Mouse (Mus musculus): ENCODE measurements around the gene Nanog. TPM values are rescaled to one million over a fixed set of nuclear protein-coding genes. Genes with fewer than 3 reads are reported as not detected.
"Not testable (repeated sequence)": the region's sequence is repeated elsewhere in the genome, so short reads cannot be mapped to it uniquely, and the experiment has no call there.

Nanog gene
- total RNA-seq (2015) (not detected in 2 replicates), total RNA-seq (2017) (not detected in 2 replicates)

DNA sequence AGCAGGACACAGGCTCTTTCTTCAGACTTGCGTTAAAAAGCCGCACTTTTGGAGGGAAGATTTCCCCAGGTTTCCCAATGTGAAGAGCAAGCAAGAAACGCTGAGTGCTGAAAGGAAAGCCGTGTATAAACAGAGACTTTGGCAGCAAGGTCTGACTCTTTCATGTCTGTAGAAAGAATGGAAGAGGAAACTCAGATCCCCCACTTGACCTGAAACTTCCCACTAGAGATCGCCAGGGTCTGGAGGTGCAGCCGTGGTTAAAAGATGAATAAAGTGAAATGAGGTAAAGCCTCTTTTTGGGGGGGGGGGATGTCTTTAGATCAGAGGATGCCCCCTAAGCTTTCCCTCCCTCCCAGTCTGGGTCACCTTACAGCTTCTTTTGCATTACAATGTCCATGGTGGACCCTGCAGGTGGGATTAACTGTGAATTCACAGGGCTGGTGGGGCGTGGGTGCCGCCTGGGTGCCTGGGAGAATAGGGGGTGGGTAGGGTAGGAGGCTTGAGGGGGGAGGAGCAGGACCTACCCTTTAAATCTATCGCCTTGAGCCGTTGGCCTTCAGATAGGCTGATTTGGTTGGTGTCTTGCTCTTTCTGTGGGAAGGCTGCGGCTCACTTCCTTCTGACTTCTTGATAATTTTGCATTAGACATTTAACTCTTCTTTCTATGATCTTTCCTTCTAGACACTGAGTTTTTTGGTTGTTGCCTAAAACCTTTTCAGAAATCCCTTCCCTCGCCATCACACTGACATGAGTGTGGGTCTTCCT lies at the start of gene Nanog:
TSS of gene Nanog (plus strand) at position 454 of the 765 bp plus-strand sequence.
- ATAC-seq (ENCODE audit: poor library complexity, severe bottlenecking), result no peak

DNA sequence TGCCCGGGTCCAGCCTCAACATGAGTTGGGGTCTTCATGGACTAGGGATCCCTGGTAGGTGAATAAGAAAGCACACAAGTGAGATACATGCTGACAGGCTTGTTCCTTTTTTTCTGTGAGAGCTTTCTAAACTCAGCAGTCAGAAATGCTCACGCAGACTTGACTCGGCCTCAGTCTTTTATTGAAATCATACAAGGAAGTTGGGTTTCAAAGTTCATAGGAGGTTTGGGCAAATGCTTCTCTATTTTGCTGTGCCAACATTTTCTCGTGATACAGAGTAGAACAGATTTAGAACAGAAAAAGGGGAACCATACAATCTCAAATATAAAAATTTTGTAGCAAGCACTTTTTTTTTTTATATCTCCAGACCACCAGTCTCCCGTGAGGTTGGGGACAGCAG lies 49.7 kb upstream of the Nanog start:
- peak; percentile 31 for ATAC-seq (ENCODE audit: poor library complexity, severe bottlenecking)

DNA sequence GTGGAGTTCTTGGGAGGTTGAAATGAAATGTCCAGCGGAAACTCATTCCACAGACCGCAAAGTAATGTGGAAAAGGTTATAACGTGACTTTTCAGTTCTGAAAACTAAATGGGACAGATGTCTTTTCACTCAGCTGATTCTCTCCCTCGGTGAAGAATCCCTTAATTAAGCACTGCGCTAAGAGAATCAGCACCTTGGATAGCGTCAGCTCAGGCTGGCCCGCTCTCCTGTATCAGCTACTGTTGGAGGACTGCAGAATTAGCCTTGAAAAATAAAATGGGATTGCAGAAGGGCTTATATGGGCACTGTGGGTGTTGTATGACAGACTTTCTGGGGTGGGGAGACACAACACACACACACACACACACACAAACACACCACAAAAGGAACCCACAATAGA lies 47.7 kb upstream of the Nanog start:
- ATAC-seq (ENCODE audit: poor library complexity, severe bottlenecking), result 0 out of 2 replicates have a peak, but pooled peaks have one; percentile 28

DNA sequence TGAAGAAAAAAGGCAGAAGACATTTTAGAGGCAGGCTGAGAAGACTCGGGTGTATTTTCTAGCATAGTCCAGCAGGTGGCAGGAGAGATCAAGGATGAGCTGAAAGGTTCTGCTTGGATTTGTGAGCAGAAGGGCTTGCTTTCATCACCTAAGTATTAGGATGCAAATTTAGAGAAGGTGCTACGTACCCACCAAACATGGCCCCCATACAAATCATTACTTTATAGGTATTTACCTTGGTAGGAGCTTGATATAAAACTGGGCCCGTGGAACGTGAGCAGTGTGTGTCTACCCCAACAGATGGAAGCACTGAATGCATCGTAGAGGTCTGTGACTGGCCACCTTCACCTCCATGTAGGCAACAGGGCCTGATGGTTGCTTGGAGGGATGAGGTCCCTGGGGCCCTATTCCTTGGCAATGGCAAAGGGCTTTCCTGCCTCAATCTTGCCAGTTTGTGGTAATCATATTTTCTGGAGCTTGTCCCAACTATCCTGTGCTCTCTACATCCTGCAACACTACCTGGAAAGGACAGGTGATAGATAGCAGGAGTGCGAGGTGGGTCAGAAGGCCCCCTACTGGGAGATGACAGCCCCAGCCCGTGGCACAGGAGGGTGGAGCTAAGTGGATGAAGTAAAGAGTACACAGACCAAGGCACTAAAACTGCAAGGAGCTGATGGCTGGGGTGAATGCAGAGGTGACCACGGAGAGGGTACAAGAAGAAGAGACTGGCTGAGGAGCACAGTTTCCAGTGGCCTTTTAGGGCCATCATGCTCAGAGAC lies 46.5 kb upstream of the Nanog start:
- peak; percentile 67 for ATAC-seq (ENCODE audit: poor library complexity, severe bottlenecking)

DNA sequence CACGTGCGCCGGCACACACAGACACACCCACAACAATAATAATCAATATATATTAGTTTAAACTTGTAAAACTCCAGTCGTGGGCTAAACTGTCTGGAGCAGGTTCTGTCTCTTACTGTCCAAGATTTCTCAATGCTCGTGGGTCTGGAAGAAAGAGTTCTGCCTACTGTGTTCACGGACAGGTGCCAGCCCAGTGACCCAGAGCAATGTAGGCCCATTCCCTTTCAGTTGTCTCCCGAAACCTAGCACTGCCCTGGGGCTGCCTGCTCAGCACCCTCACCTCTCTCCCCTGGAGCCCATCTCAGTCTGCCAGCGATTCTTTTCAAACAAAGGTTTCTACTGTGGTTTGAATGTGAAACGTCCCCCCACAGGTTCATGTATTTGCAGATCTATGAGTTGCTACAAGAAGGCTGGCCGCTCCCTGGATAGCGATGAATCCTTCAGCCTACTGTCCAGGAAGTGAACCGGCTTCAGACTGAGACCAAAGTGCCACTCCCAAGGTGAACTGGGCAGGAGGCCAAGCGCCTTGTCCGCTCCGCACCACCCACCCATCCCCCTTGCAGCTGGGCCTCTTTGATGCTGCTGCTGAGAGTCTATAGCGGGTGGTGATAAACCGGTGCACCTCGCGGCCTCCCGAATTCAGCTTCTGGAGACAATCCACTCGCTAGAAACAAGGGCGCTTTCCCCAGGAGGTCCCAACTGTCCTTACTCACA lies 44.6 kb upstream of the Nanog start:
- ATAC-seq (ENCODE audit: poor library complexity, severe bottlenecking), result no peak

DNA sequence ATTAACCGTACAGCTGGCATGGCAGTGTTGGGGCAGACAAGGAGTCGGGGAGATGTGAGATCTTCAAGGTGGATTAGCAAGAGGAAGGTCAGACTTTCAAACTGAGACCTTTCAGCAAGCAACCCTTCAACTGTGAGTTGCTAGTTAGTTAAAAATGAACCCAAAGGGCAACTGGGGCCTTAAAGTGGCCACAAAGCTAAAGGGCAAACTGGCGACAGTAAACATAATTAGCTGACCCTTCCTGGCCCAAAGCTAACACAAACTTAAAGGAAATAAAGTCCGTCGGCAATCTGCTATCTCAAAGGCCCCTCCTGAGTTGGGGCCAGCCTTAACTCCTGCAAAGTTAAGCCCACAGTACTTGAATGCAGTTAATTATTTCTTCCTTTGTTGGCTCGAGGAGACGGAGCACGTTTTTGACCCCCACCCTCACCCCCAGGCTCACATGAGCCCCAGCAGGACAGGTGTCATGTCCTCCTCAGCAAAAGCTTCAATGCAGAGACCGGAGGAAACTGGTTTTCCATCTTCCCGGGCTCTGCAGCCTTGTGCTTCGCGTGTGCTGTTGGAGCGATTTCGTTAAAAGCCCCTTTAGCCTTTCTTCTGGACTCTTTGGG lies 43.6 kb upstream of the Nanog start:
- no peak for ATAC-seq (ENCODE audit: poor library complexity, severe bottlenecking)

DNA sequence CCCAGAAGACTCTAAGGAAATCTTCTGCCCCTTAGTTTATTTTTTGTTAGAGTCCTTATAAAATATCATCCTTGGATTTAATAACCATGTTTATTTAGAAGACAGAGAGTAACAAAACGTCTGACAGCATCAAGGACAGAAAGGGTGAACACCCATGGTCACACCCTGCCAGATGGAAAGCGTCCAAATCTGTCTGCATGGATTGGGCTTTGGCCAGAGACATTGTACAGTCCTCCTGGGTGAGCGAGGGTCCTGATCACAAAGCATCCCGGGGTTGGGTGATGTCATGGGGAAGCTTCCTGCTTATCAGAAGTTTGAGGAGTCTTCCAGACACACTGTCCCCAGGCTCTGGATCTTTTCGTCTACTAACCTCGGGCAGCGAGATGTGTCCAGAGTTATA lies 41.4 kb upstream of the Nanog start:
- ATAC-seq (ENCODE audit: poor library complexity, severe bottlenecking), result no peak

DNA sequence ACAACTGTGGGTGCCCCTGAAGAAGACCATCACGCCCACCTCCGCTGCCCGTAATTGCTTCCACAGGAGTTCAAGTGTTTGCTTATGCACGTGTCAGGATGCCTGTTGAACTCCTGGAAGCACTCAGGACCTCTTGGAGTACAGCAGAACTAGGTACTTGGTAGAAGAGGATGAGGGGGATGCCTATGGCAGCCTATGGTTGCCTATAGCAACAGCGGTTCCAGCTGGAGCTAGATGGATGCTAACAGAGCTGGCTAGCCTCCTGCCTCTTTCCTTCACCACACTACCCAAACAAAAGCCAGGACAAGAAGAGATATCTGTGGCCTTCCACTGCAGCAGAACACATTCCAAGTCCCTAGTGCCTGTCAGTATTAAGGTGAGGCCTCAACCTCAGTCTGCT lies 39.6 kb upstream of the Nanog start:
- ATAC-seq (ENCODE audit: poor library complexity, severe bottlenecking), result no peak

DNA sequence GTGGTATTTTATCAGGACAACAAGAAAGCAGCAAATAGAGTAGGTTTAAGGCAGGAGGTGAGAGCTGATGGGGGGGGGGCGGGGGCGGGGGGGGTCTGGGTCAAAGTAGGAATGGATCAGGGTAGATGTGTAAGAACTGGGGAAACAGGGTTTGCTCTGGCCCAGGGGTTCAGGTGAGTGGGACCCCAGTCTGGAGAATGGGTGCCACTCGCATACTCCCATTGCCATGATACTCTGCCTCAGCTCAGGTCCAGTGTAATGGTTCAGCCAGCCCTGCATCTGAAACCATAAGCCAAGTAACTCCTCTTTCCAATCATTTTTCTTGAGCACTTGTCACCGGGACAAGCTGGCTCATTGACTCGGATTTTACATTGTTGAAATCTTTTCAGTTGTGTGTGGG lies 38.5 kb upstream of the Nanog start:
- no peak for ATAC-seq (ENCODE audit: poor library complexity, severe bottlenecking)

DNA sequence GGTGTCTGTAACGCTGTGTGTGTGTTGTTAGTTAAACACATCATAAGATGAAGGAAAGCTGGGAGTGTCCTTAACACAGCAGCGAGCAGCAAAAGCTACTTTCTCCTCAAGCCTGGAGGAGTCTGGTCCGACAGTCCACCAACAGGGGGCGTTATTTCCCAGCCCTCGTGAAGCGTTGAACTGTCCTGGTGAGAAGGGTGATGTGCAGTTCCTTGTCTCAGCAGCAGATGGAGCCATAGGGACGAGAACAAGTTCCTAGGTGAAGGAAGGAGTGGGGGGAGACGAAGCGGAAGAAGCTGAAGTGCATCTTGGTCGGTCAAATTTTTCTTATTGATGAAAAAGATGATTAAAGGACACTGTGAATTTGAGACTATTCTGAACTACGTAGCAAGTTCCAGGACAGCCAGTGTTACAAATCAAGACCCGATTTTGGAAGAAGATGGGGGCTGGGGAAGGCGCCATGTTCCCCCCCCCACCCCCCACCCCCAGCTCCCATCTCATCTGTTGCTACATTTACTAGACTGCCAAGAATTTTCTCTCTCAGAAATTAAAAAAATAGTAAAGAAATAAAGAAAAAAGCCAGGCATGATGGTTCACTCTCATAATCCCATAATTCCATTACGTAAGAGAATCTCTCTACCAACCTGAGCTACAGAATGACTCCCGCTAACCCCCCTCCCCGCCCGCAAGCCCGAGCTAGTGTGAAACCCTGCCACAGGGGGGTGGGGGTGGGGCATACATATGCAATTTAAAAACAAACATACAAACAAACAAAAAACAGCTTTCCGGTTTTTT lies 37.7 kb upstream of the Nanog start:
- peak; percentile 99 for ATAC-seq (ENCODE audit: poor library complexity, severe bottlenecking)

DNA sequence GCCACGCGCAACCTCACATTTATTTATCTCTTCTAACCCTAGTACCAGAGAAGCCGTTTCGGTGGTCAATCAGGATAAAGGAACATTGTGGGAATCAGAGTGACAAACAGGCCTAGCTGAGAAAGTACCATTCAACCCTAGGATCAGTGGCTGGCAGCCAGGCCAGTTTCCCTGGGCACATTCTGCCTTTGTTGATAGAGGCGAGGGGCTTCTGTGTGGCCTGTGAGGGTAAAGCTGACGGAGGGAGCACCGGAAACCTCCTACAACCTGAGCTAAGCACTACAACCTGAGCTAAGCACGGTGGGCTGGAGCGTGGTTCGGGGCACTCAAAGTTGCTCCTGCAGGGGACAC lies 37.1 kb upstream of the Nanog start:
- no peak for ATAC-seq (ENCODE audit: poor library complexity, severe bottlenecking)

DNA sequence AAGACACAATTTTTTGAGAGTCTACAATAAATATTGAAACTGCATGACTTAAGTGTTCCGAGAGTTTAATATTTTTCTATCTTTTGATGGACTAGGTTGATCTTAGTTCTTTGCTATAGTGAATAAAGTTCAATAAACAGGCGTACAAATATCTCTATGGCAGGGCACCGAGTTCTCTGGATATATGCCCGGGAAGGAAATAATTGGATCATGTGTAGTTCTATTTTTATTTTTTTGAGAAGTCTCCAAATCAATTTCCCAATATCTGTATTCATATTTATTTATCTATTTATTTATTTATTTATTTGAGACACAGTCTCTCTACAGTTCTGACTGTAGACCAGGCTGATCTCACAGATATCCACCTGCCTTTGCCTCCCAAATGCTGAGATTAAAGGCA lies 36.4 kb upstream of the Nanog start:
- no peak for ATAC-seq (ENCODE audit: poor library complexity, severe bottlenecking)

DNA sequence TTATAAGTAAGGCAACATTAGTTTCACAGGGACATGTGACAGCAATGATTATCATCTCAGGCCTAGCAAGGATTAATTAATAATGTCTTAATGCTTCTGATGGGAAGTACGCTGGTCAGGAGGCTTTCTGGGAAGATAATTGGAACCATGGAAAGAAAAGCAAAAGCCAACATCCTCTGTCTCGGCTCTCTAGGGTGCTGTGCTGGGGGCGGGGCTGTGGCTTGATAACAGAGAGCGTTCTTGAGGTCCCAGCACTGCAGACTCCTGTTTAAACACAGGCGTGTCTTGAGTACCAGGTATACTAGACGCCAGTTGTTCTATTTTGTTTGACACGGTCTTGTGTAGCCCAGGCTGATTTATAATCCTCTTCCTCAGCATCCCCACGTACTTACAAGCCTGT lies 34.5 kb upstream of the Nanog start:
- ATAC-seq (ENCODE audit: poor library complexity, severe bottlenecking), result no peak

DNA sequence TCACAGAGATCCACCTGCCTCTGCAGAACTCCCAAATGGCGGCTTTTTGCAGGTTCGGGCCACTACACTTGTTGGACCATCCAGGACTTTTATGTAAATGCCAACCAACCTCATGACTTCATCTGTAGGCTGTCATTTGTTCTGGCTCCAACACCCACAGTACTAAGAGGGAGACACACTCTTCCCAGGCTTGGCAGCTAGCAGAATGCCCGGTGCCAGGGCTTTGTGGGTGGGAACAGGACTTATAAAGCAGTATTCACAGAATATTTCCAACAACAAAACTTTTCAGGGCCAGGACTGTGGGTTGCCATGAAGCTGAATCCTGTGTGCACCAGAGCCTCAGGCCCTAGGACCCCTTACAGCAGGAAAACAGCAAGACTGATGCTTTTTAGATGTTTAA lies 24.6 kb upstream of the Nanog start:
- ATAC-seq (ENCODE audit: poor library complexity, severe bottlenecking), result no peak

DNA sequence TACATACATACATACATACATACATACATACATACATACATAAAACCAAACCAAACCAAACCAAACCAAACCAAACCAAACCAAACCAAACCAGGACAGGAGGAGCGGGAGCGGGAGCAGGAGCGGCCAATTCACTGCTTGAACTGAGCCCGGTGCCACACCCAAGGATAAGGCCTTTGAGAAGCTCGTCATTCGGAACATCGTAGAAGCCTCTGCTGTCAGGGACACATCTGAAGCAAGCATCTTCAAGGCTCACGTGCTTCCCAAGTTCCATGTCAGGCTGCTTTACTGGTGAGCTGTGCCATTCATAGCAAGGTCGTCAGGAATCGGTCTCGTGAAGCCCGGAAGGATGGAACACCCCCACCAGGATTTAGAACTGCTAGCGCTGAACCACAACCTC lies 20.6 kb upstream of the Nanog start:
- no peak for ATAC-seq (ENCODE audit: poor library complexity, severe bottlenecking)

DNA sequence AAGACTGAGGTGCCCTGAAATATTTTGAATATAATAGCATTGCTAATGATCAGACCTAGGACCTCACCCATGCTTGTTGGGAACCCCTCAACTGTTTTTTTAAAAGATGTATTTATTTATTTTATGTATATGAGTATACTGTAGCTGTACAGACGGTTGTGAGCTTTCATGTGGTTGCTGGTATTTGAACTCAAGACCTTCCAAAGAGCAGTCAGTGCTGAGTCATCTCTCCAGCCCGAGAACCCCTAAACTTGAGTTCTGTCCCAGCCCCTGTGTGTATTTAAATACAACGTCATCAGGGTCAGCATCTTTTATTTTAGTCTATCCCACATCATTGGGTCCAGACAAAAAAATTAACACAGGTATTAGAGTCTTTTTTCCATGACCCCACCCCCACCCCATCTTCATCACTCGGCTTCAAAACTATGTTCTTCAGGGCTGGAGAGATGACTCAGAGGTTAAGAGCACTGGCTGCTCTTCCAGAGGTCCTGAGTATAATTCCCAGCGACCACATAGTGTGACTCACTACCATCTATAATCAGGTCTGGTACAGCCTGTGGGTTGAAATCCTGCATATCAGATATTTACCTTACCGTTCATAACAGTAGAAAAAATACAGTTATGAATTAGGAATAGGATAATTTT lies 17.8 kb upstream of the Nanog start:
- no peak for ATAC-seq (ENCODE audit: poor library complexity, severe bottlenecking)

DNA sequence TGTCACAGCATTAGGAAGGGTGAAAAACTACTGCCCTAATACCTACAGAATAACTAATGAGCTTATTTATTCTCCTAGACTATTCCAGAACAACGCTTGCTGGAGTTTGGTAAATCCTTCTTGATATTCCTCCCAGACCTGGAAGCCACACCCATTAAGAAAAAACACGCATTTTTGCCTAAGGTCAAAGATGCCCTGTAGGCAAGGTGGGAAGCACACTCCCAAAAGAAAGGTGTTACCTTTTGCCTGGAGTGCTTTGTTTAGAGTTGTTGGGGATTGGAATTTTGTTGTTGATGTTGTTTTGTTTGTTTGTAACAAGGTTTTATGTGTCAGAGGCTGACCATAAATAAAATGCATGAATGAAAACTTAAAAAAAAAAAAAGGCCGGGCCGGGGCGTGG lies 17.2 kb upstream of the Nanog start:
- ATAC-seq (ENCODE audit: poor library complexity, severe bottlenecking), result no peak

DNA sequence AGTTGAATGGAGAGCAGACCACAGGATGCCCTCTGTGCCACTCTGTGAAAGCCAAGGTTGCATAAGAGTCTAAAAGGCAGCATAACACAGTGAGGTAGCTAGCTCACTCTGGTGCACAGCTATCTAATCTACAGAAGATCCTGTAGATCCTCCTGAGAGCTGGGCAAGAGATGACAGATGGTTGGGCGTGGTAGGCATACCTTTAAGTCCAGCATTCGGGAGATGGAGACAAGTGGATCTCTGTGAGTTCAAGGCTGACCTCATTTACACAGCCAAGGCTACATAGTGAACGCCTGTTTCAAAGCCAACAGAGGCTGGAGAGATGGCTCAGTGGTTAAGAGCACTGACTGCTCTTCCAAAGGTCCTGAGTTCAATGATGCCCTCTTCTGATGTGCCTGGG lies 11.9 kb upstream of the Nanog start:
- no peak for ATAC-seq (ENCODE audit: poor library complexity, severe bottlenecking)

DNA sequence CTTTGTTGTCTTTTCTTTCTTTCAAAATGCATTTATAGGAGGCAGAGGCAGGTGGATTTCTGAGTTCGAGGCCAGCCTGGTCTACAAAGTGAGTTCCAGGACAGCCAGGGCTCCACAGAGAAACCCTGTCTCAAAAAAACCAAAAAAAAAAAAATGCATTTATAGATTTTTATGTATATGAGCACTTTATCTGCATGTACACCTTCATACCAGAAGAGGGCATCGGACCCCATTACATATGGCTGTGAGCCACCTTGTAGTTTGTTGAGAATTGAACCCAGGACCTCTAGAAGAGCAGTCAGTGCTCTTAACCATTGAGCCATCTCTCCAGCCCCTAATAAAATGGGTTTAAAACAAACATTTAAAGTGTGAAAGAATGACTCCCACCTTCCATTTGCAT lies 7.7 kb upstream of the Nanog start:
- ATAC-seq (ENCODE audit: poor library complexity, severe bottlenecking), result not testable (repeated sequence)

DNA sequence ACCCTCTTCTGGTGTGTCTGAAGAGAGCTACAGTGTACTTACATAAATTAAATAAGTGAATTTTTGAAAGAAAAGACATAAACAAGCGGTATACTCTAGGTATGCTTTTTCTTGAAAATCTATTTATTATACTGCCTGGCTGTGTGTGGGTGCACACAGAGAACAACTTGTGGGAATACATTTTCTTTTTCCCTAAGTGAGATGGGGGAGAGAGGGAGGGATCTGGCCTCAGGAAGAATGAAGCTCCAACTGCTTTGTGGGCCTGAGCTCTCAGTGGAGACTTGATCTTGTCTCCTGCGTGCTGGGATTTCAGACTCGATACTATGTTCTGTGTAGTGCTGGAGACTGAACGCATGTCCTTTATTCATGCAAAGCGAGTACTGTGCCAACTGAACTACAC lies 5.5 kb upstream of the Nanog start:
- ATAC-seq (ENCODE audit: poor library complexity, severe bottlenecking), result no peak
